Mouse (Mus musculus) CH12.LX (cell line): ENCODE measurements around the gene Stra6l. TPM values are rescaled to one million over a fixed set of nuclear protein-coding genes. Genes with fewer than 3 reads are reported as not detected.

Experiments used
- DNase-seq: peaks from one replicate; pipeline ENCODE4 v3.0.0-alpha.2; 2013; ENCODE audit errors: extremely low read depth
- H3K27ac ChIP-seq: 2 replicates; pipeline ENCODE4 v1.5.1; 2012; ENCODE audit warnings: low read depth, mild to moderate bottlenecking, control low read depth, moderate library complexity; ENCODE audit not compliant: insufficient read depth
- H3K27me3 ChIP-seq: replicated peaks from 2 replicates; pipeline ENCODE3; 2012; ENCODE audit warnings: inconsistent platforms
- H3K36me3 ChIP-seq, 2 experiments: replicated peaks in 1 of 2; 2 replicates each; pipeline versions ENCODE3 to v1.6.1; 2012; ENCODE audit warnings: inconsistent platforms in 1 of 2, low read length in 1 of 2, mild to moderate bottlenecking in 1 of 2, mixed read lengths in 1 of 2, moderate library complexity in 1 of 2; ENCODE audit not compliant: control insufficient read depth in 1 of 2, insufficient read depth in 1 of 2
- H3K4me1 ChIP-seq, 2 experiments: 2 replicates each; pipeline ENCODE4 v1.6.1; 2012; ENCODE audit warnings: inconsistent platforms in 1 of 2, moderate library complexity in 1 of 2; ENCODE audit not compliant: insufficient read depth in 2 of 2, control insufficient read depth in 1 of 2
- H3K4me2 ChIP-seq: 2 replicates; pipeline ENCODE4 v1.6.1; 2012; ENCODE audit warnings: low read depth, mild to moderate bottlenecking, control low read depth; ENCODE audit not compliant: poor library complexity, insufficient read depth, severe bottlenecking
- H3K4me3 ChIP-seq, 3 experiments: fragments of 150-350 bp in 1 of 3; sonication (generic) in 1 of 3; replicated peaks in 1 of 3; 2 replicates each; pipeline versions ENCODE3 to v1.5.1; 2011 to 2012; ENCODE audit warnings: low read depth in 2 of 3, low read length in 2 of 3, mild to moderate bottlenecking in 2 of 3, moderate library complexity in 2 of 3, control low read depth in 1 of 3, improper control_type of control experiment in 1 of 3, inconsistent platforms in 1 of 3, mixed read lengths in 1 of 3; ENCODE audit not compliant: poor library complexity in 1 of 3
- H3K79me2 ChIP-seq: replicated peaks from 2 replicates; pipeline ENCODE4 v1.6.1; 2012; ENCODE audit warnings: mild to moderate bottlenecking, moderate library complexity; ENCODE audit not compliant: control insufficient read depth, poor library complexity, insufficient read depth, severe bottlenecking; ENCODE audit errors: extremely low read depth
- H3K9ac ChIP-seq: 2 replicates; pipeline ENCODE4 v1.6.1; 2012; ENCODE audit warnings: low read depth, mild to moderate bottlenecking, control low read depth, moderate library complexity; ENCODE audit not compliant: insufficient read depth
- H3K9me3 ChIP-seq: replicated peaks from 2 replicates; pipeline ENCODE3; 2012; ENCODE audit warnings: low read length, inconsistent platforms, mixed read lengths
- BHLHE40 ChIP-seq: IDR thresholded peaks from 2 replicates; pipeline ENCODE4 v1.6.1; 2011; ENCODE audit warnings: mild to moderate bottlenecking, low read depth, low read length, improper control_type of control experiment
- CHD2 ChIP-seq: IDR thresholded peaks from 2 replicates; pipeline ENCODE4 v1.6.1; 2011; ENCODE audit warnings: low read length, improper control_type of control experiment
- CTCF ChIP-seq, 2 experiments: IDR thresholded peaks in 1 of 2; conservative IDR thresholded peaks in 1 of 2; 2 replicates each; pipeline ENCODE4 v1.5.1; 2011 to 2012; ENCODE audit warnings: low read depth in 2 of 2, low read length in 2 of 2, improper control_type of control experiment in 1 of 2, inconsistent platforms in 1 of 2, mild to moderate bottlenecking in 1 of 2, moderate library complexity in 1 of 2
- E2F4 ChIP-seq: IDR thresholded peaks from 2 replicates; pipeline ENCODE4 v1.6.1; 2011; ENCODE audit warnings: low read depth, low read length, improper control_type of control experiment; ENCODE audit not compliant: insufficient replicate concordance
- ELF1 ChIP-seq: IDR thresholded peaks from 2 replicates; pipeline ENCODE4 v1.6.1; 2014; ENCODE audit warnings: low read depth, mild to moderate bottlenecking, inconsistent platforms, low read length, improper control_type of control experiment
- GABPA ChIP-seq: IDR thresholded peaks from 2 replicates; pipeline ENCODE4 v1.6.1; 2012; ENCODE audit warnings: low read depth, low read length, improper control_type of control experiment, inconsistent platforms; ENCODE audit not compliant: insufficient replicate concordance
- IRF4 ChIP-seq: IDR thresholded peaks from 2 replicates; pipeline ENCODE4 v1.6.1; 2014; ENCODE audit warnings: low read depth, mild to moderate bottlenecking, inconsistent platforms, low read length, improper control_type of control experiment
- JUND ChIP-seq: conservative IDR thresholded peaks from 2 replicates; pipeline ENCODE4 v1.6.1; 2011; ENCODE audit warnings: low read depth, low read length, improper control_type of control experiment
- KAT2A ChIP-seq: IDR thresholded peaks from 2 replicates; pipeline ENCODE4 v1.6.1; 2012; ENCODE audit warnings: low read length, improper control_type of control experiment, inconsistent platforms; ENCODE audit not compliant: insufficient replicate concordance
- MAFK ChIP-seq: IDR thresholded peaks from 2 replicates; pipeline ENCODE4 v1.6.1; 2011; ENCODE audit warnings: low read length, improper control_type of control experiment; ENCODE audit not compliant: insufficient replicate concordance
- MEF2A ChIP-seq: IDR thresholded peaks from 2 replicates; pipeline ENCODE4 v1.6.1; 2014; ENCODE audit warnings: low read depth, mild to moderate bottlenecking, inconsistent platforms, low read length, improper control_type of control experiment, borderline replicate concordance
- MYC ChIP-seq: IDR thresholded peaks from 2 replicates; pipeline ENCODE4 v1.6.1; 2011; ENCODE audit warnings: low read depth, mild to moderate bottlenecking, improper control_type of control experiment, low read length
- NELFE ChIP-seq: IDR thresholded peaks from 2 replicates; pipeline ENCODE4 v1.6.1; 2011; ENCODE audit warnings: low read depth, low read length, improper control_type of control experiment
- PAX5 ChIP-seq: IDR thresholded peaks from 2 replicates; pipeline ENCODE4 v1.6.1; 2012; ENCODE audit warnings: low read length, inconsistent platforms, mixed read lengths
- POLR2A ChIP-seq: IDR thresholded peaks from 2 replicates; pipeline ENCODE4 v1.6.1; 2011; ENCODE audit warnings: low read depth, mild to moderate bottlenecking, improper control_type of control experiment, low read length
- POLR2AphosphoS2 ChIP-seq: IDR thresholded peaks from 2 replicates; pipeline ENCODE4 v1.6.1; 2011; ENCODE audit warnings: low read depth, low read length, improper control_type of control experiment
- RCOR1 ChIP-seq: conservative IDR thresholded peaks from 2 replicates; pipeline ENCODE4 v1.6.1; 2012; ENCODE audit warnings: low read depth, mild to moderate bottlenecking, inconsistent platforms, low read length, improper control_type of control experiment
- TBP ChIP-seq: conservative IDR thresholded peaks from 2 replicates; pipeline ENCODE4 v1.6.1; 2011; ENCODE audit warnings: low read depth, low read length, improper control_type of control experiment
- TCF12 ChIP-seq: IDR thresholded peaks from 2 replicates; pipeline ENCODE4 v1.6.1; 2014; ENCODE audit warnings: low read depth, mild to moderate bottlenecking, inconsistent platforms, low read length, improper control_type of control experiment
- ZKSCAN1 ChIP-seq: IDR thresholded peaks from 2 replicates; pipeline ENCODE4 v1.6.1; 2012; ENCODE audit warnings: low read depth, inconsistent platforms, low read length, improper control_type of control experiment, borderline replicate concordance
- ZMIZ1 ChIP-seq: IDR thresholded peaks from 2 replicates; pipeline ENCODE4 v1.6.1; 2012; ENCODE audit warnings: low read depth, mild to moderate bottlenecking, inconsistent platforms, low read length, improper control_type of control experiment
- dilution Hi-C: fragments of 300-500 bp; cut with MboI; formaldehyde crosslinking; loops from 2 replicates; pipeline ENCODE4 v1.14.3; 2020; ENCODE audit warnings: low sequenced_read_pairs; ENCODE audit not compliant: extremely low pct_unique_long_range_greater_than_20kb, extremely low pct_ligation_motif_present
- in situ Hi-C: fragments of 300-500 bp; cut with MboI; formaldehyde crosslinking; loops from 3 replicates; pipeline ENCODE4 v1.14.3; 2019; ENCODE audit warnings: low sequenced_read_pairs, low pct_ligation_motif_present, low pct_unique_long_range_greater_than_20kb, mixed read lengths
- polyA plus RNA-seq: library from polyadenylated mRNA; unstranded; fragments of >175 nt; gene quantifications from 2 replicates; pipeline ENCODE4 v1.2.1, GENCODE M21; 2012; ENCODE audit warnings: low read depth; ENCODE audit not compliant: insufficient read length
- total RNA-seq, 2 experiments: library from RNA; depleted of rRNA; stranded (reverse); fragments of 300-350 nt in 1 of 2; fragments of >200 nt in 1 of 2; gene quantifications; 2 replicates each; pipeline ENCODE4 v1.2.3; 2012 to 2014

Stra6l gene
- total and polyA plus RNA-seq, 3 experiments, result 0.13 TPM; not detected in 2

GRCm38 (mm10) chr4:45808034-45808433, 40.4 kb upstream of the Stra6l start:
- H3K27me3 ChIP-seq, result no peaks in the 10 kb centered on the region
- no peaks in the 10 kb centered on the region for H3K9me3 ChIP-seq
- no peak for TF ChIP-seq RCOR1
- TF ChIP-seq MAFK, result no peak
- TF ChIP-seq POLR2A, result no peak
- no peak for TF ChIP-seq PAX5
- TF ChIP-seq JUND, result no peak
- no peak for TF ChIP-seq GABPA
- no peak for TF ChIP-seq TBP
- no peak for TF ChIP-seq BHLHE40
- TF ChIP-seq IRF4, result no peak
- TF ChIP-seq TCF12, result no peak
- TF ChIP-seq MYC, result no peak
- TF ChIP-seq KAT2A, result no peak
- no peak for TF ChIP-seq ELF1
- TF ChIP-seq CTCF (conservative IDR thresholded peaks at IDR 0.05 in 1 of 2, IDR thresholded peaks at IDR 0.05 in 1 of 2; ENCODE audit: low read depth in 2 of 2, low read length in 2 of 2), result no peak
- no peak for TF ChIP-seq E2F4
- TF ChIP-seq CHD2, result no peak
- TF ChIP-seq ZMIZ1, result no peak
- no peak for TF ChIP-seq ZKSCAN1
- no peak for TF ChIP-seq NELFE
- TF ChIP-seq, all 38 proteins: peak for 0
- dilution Hi-C loops (no loop called here), in situ Hi-C loops (no loop called here)
- Histone ChIP-seq H3K4me1 (no peaks in the 10 kb centered on the region), H3K9ac (no peak overlapping the region), H3K79me2 (no peaks in the 10 kb centered on the region), H3K4me2 (no peak overlapping the region), H3K36me3 (peaks cover 0 to 19% of the 10 kb centered on the region in 2 experiments), H3K4me3 (no peak overlapping the region), H3K27ac (no peak overlapping the region)
- no peak for DNase-seq

- Histone ChIP-seq H3K27ac (no peak overlapping the region), H3K79me2 (no peaks in the 10 kb centered on the region), H3K9ac (no peak overlapping the region), H3K4me3 (no peak overlapping the region), H3K4me1 (no peaks in the 10 kb centered on the region), H3K36me3 (no peaks in the 10 kb centered on the region)
- DNase-seq, result no peak
- in situ Hi-C loops, result no loop called here
- TF ChIP-seq MYC (no peak), POLR2AphosphoS2 (no peak), PAX5 (no peak), MEF2A (no peak), E2F4 (no peak), ELF1 (no peak), POLR2A (no peak), TBP (no peak), ZMIZ1 (no peak), MAFK (no peak)
- TF ChIP-seq, all 38 proteins: peak for 0
- dilution Hi-C loops, result no loop called here
- Histone ChIP-seq H3K9me3 (no peaks in the 10 kb centered on the region), H3K27me3 (no peaks in the 10 kb centered on the region), H3K4me2 (no peak overlapping the region)
Measured at GRCm38 (mm10) chr4:45811250-45811649, 37.2 kb upstream of the Stra6l start.
